Mouse (Mus musculus) embryonic facial prominence, embryonic 12.5 days (tissue): ENCODE data around the gene Pacs1. TPM values are rescaled to one million over a fixed set of nuclear protein-coding genes. Genes with fewer than 3 reads are reported as not detected.
"Not testable (repeated sequence)": the region's sequence is repeated elsewhere in the genome, so short reads cannot be mapped to it uniquely, and the experiment has no call there.

Experiments
- ATAC-seq: fragments of 200-750 bp; cut with Nextera tagmentation; 2 replicates; pipeline ENCODE4 v1.8.0; 2017; ENCODE audit not compliant: insufficient number of reproducible peaks, insufficient read depth, low FRiP score, low TSS enrichment
- H3K27ac ChIP-seq: fragments of 300-500 bp; sonication (generic); 2 replicates; pipeline ENCODE4 v1.5.1; 2016; ENCODE audit warnings: mild to moderate bottlenecking
- H3K27me3 ChIP-seq: fragments of 300-500 bp; sonication (generic); 2 replicates; pipeline ENCODE4 v1.6.1; 2016; ENCODE audit warnings: mild to moderate bottlenecking, moderate library complexity
- H3K36me3 ChIP-seq: fragments of 300-500 bp; sonication (generic); 2 replicates; pipeline ENCODE4 v1.6.1; 2016; ENCODE audit warnings: mild to moderate bottlenecking
- H3K4me1 ChIP-seq: fragments of 300-500 bp; sonication (generic); 2 replicates; pipeline ENCODE4 v1.6.1; 2016
- H3K4me2 ChIP-seq: fragments of 300-500 bp; sonication (generic); replicated peaks from 2 replicates; pipeline ENCODE4 v1.6.1; 2016; ENCODE audit warnings: mild to moderate bottlenecking, moderate library complexity
- H3K4me3 ChIP-seq: fragments of 300-500 bp; sonication (generic); 2 replicates; pipeline ENCODE4 v1.5.1; 2016; ENCODE audit warnings: mild to moderate bottlenecking
- H3K9ac ChIP-seq: fragments of 300-500 bp; sonication (generic); 2 replicates; pipeline ENCODE4 v1.6.1; 2016; ENCODE audit warnings: mild to moderate bottlenecking, moderate library complexity
- H3K9me3 ChIP-seq: fragments of 300-500 bp; sonication (generic); 2 replicates; pipeline ENCODE4 v1.6.1; 2016; ENCODE audit warnings: mild to moderate bottlenecking, moderate library complexity
- WGBS: fragments of 180-500 bp; shearing (Covaris S2); methylation state at CpG from one replicate; pipeline ENCODE4 v1.1.7; 2016; 5-methylcytosine and 5-hydroxymethylcytosine counted together
- polyA plus RNA-seq: library from polyadenylated mRNA; unstranded; fragments of >200 nt; fragmentation: Nextera tagmentation; extraction: Ambion mirVana; gene quantifications from 2 replicates; pipeline ENCODE4 v1.2.1, GENCODE M21; 2016

The Pacs1 gene
- polyA plus RNA-seq, 1 experiment from 2014 or later = 32.2 TPM

DNA sequence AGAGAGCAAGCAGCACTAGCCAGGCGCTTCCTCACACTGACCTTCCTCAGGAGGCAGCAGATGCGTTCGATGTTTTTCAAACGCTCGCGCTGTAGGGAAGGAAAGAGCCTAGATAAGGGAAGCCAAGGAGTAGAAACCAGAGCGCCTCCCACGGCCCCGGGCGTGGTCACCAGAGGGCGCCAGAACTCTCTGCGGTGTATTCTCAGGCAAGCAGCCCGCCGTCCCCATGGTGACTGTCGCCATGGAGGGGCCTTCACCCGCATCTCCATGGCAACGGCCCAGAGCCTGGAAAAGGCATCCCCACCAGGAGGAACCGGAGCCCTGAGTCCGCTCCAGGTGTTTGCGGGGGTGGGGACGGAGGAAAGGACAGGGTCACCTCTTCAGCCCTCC lies 178.7 kb downstream of the Pacs1 start:
- WGBS = 1% methylated on average over 21 of the region's 21 CpGs
- H3K27me3 ChIP-seq = no peaks in the 10 kb centered on the region
- H3K27ac ChIP-seq = no peak overlapping the region
- H3K36me3 ChIP-seq = peaks cover 37% of the 10 kb centered on the region
- peak; percentile 65 for ATAC-seq
- H3K4me3 ChIP-seq = 0 out of 2 replicates have a peak overlapping the region, but pooled peaks have one; percentile 2
- H3K4me2 ChIP-seq = peak overlapping the region; percentile 32
- peaks cover 51% of the 10 kb centered on the region for H3K4me1 ChIP-seq
- H3K9ac ChIP-seq = no peak overlapping the region
- H3K9me3 ChIP-seq = no peaks in the 10 kb centered on the region

DNA sequence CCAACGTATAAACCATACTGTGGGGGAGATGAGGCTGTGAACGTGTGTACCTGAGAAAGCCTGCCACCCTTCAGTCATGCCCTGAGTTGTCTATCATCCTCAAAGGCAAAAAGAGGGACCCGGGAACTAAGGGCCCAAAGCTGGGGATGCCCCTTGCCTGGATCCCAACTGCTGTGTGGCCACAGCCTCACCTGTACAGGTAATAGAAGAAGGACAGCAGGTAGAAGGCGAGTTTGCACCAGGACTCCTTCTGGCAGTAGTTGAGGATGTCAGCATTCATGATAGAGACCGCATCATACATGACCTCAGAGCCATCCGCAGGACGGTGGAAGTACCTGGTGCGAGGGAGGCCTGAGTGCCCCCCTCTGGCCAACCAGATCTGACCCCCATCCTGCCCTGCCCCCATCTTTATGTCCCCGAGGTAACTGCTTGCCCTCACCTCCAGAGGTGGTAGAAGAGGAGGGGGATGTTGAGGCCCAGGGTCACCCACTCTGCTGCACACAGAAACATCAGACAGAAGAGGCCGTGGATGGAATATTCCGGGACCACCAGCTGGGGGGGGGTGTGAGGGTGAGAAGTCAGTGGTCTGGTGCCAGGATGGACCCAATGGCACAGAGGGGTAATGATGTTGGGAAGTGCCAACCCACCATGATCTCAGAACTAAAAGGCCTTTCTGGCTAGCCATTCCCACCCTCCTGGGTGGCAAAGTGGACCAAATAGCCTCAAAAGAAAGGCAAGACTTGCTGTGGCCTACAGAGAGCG lies 179.3 kb downstream of the Pacs1 start:
- 74% methylated on average over 12 of the region's 12 CpGs for WGBS
- Histone ChIP-seq H3K4me3 (no peak overlapping the region), H3K4me2 (no peak overlapping the region; the same call in 1 of the 2 replicates), H3K9me3 (no peaks in the 10 kb centered on the region), H3K9ac (no peak overlapping the region), H3K27me3 (no peaks in the 10 kb centered on the region), H3K36me3 (peaks cover 35% of the 10 kb centered on the region), H3K4me1 (peaks cover 51% of the 10 kb centered on the region), H3K27ac (no peak overlapping the region)
- no peak for ATAC-seq

DNA sequence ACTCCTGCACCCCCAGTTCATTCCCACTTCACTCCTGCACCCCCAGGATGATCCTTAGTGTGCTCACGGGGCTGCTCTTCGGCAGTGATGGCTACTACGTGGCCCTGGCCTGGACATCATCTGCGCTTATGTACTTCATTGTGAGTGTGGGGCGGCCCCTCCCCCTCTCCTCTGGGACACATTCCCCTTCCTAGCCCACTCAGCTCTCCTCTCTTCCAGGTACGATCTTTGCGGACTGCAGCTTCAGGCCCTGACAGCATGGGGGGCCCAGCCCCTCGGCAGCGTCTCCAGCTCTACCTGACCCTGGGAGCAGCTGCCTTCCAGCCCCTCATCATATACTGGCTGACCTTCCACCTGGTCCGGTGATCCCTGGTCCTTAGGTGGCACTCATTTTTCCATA lies 180.8 kb downstream of the Pacs1 start:
- Histone ChIP-seq H3K9me3 (no peaks in the 10 kb centered on the region), H3K27me3 (no peaks in the 10 kb centered on the region), H3K4me1 (peaks cover 47% of the 10 kb centered on the region), H3K4me3 (no peak overlapping the region), H3K36me3 (peaks cover 35% of the 10 kb centered on the region), H3K9ac (no peak overlapping the region), H3K27ac (no peak overlapping the region), H3K4me2 (no peak overlapping the region)
- no peak for ATAC-seq
- 92% methylated on average over 10 of the region's 10 CpGs for WGBS

DNA sequence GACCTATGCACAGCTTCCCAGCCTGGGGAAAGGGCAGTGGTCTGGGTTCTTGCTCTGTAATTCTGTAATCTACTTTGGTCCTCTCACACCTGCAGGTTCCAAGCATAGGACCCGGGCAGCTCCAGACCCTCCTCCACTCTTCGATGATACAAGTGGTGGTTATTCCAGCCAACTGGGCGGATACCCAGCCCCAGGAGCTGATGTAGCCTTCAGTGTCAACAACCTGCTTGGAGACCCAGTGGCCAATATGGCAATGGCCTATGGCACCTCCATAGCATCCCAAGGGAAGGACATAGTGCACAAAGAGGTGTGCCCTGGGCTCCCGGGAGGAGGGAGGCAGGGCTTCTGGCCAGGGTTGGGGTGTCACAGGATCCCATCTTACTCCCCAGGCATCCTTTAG lies 183.6 kb downstream of the Pacs1 start:
- Histone ChIP-seq H3K9ac (peak overlapping the region; percentile 75), H3K27me3 (peaks cover 22% of the 10 kb centered on the region), H3K9me3 (no peaks in the 10 kb centered on the region), H3K36me3 (peaks cover 35% of the 10 kb centered on the region), H3K4me1 (peaks cover 29% of the 10 kb centered on the region), H3K4me2 (peak overlapping the region; percentile 77), H3K27ac (no peak overlapping the region), H3K4me3 (peak overlapping the region; percentile 79)
- WGBS = 90% methylated on average over 4 of the region's 4 CpGs
- no peak for ATAC-seq

DNA sequence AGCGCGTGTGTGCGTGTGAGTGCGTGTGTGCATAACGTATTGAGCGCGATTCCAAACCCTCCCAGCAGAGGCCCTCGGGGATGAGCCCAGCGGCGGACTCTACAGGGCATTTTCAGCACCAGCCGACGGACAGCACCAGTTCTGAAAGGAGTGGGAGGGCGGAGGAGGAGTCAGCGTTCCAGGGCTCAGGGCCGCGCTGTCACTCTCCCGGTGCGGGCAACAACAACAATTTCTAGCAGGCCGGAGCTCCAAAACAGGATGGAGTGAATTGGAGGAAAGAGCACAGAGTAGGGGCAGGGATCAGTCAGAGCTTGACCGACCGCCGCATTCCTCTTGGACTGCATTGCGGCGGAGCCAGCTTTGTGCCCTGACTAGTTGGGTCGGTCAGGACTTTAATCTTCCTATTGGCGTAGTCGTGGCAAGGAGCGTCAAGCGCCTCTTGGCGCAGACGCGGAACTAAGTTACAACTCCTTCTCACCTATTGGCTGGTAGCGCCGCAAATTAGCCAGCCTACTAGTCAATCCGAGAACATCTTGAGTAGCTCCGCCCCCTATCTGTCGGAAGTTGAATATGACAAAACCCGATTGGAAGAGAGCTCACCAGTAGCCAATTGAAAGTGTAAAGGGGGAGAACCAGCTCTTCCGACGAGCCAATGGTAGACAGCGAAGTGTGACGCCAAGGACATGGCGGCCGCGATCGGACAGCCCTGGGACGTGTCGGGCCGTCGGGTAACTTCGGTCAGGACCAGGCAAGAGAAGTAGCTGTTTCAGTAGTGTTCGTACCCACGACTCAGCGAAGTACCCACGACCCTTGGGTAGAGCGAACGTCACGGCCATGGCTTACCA lies 184.8 kb downstream of the Pacs1 start, which contains the start of gene Yif1a:
TSS of gene Yif1a (plus strand) at position 655 of the 845 bp plus-strand sequence.
- H3K36me3 ChIP-seq = peaks cover 27% of the 10 kb centered on the region
- H3K27me3 ChIP-seq = peaks cover 34% of the 10 kb centered on the region
- peak within 1 kb of the TSS; percentile 75 for H3K9ac ChIP-seq
- H3K4me2 ChIP-seq = peak within 1 kb of the TSS; percentile 77
- ATAC-seq = peak; percentile 94
- WGBS = under 1% methylated on average over 58 of the region's 58 CpGs
- no peaks in the 10 kb centered on the region for H3K9me3 ChIP-seq
- peaks cover 23% of the 10 kb centered on the region for H3K4me1 ChIP-seq
- peak within 1 kb of the TSS; percentile 65 for H3K27ac ChIP-seq
- H3K4me3 ChIP-seq = peak within 1 kb of the TSS; percentile 79

DNA sequence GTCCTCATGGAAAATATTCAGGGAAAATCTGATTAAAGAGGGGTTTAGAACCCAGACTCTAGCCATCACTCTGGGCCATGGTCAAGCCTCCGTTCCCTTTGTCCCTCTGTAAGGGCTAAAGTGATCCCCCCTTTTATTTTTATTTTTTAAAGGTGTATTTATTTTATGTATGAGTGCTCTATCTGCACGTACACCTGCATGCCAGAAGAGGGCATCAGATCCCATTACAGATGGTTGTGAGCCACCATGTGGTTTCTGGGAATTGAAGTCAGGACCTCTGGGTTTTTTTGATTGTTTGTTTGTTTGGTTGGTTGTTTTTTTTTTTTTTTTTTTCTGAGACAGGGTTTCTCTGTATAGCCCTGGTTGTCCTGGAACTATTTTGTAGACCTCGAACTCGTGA lies 186.4 kb downstream of the Pacs1 start:
- 43% methylated on average over 4 of the region's 4 CpGs for WGBS
- Histone ChIP-seq H3K4me1 (peaks cover 23% of the 10 kb centered on the region), H3K36me3 (peaks cover 13% of the 10 kb centered on the region), H3K27me3 (peaks cover 50% of the 10 kb centered on the region)
- not testable (repeated sequence) for H3K9me3 ChIP-seq, H3K27ac ChIP-seq, H3K4me3 ChIP-seq, H3K9ac ChIP-seq, ATAC-seq, H3K4me2 ChIP-seq

DNA sequence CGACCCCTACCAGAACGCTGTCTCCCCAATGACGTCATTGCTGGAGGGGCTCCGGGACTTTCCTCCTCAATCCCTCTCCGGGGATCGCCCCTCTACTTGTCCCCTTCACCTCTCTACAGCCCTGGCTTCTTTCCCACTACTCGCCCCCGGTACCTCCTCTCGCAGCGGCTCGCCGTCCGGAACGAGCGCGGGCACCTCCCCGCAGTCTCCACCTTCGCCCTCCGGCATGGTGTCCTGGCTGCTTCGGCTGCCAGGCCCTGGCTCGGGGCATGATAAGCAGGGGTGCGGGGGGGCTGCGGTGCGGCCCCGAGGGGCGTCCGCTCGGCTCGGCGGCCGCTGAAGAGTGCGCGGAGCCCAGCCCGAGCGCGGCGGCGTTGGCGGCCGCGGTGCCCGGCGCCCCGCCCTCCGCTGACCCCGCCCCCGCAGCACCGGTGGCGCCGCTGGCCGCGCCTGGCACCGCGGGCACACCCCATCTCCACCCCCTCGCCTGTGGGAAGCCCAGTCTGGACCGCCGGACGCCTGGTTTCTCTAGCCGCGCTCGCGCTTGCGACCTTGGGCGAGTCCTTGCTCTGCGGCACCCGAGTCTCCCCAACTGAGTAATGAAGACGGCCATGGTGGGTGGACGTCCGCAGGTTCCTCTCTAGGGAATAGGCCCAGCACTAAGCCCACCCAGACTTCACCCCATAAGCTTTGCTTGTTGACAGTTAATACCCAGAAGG lies 187.6 kb downstream of the Pacs1 start, which contains the start of gene Tmem151a:
TSS of gene Tmem151a (minus strand) at position 387 of the 719 bp plus-strand sequence.
- peak within 1 kb of the TSS; percentile 83 for H3K4me2 ChIP-seq
- peak within 1 kb of the TSS; percentile 45 for H3K4me3 ChIP-seq
- no peaks in the 10 kb centered on the region for H3K9me3 ChIP-seq
- H3K36me3 ChIP-seq = 0 out of 2 replicates have a peak, but pooled peaks cover under 1% of the 10 kb centered on the region
- H3K9ac ChIP-seq = peak within 1 kb of the TSS; percentile 50; the same call in 1 of the 2 replicates
- H3K27ac ChIP-seq = no peak within 1 kb of the TSS
- peaks cover 62% of the 10 kb centered on the region for H3K27me3 ChIP-seq
- H3K4me1 ChIP-seq = peaks cover 23% of the 10 kb centered on the region
- ATAC-seq = no peak
- under 1% methylated on average over 55 of the region's 69 CpGs for WGBS

DNA sequence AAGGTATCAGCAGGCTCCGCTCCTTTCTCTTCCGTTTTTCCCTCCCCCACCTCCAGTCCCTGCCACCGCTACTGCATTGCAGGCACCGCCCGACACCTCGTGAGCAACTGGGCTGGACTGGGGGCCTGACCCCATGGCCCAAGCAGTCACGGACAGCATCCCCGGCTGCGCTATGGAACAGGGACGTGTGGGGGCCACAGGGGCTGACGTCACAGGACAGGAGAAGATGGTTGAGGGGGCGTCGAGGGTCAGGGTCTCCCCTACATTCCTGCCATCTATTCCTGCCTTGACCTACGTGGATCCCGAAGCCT lies 188.1 kb downstream of the Pacs1 start:
- Histone ChIP-seq H3K4me2 (peak overlapping the region; percentile 83), H3K9ac (no peak overlapping the region), H3K4me3 (peak overlapping the region; percentile 45), H3K27ac (no peak overlapping the region), H3K36me3 (no peaks in the 10 kb centered on the region), H3K27me3 (peaks cover 67% of the 10 kb centered on the region), H3K4me1 (peaks cover 23% of the 10 kb centered on the region), H3K9me3 (no peaks in the 10 kb centered on the region)
- no peak for ATAC-seq
- 6% methylated on average over 15 of the region's 15 CpGs for WGBS

DNA sequence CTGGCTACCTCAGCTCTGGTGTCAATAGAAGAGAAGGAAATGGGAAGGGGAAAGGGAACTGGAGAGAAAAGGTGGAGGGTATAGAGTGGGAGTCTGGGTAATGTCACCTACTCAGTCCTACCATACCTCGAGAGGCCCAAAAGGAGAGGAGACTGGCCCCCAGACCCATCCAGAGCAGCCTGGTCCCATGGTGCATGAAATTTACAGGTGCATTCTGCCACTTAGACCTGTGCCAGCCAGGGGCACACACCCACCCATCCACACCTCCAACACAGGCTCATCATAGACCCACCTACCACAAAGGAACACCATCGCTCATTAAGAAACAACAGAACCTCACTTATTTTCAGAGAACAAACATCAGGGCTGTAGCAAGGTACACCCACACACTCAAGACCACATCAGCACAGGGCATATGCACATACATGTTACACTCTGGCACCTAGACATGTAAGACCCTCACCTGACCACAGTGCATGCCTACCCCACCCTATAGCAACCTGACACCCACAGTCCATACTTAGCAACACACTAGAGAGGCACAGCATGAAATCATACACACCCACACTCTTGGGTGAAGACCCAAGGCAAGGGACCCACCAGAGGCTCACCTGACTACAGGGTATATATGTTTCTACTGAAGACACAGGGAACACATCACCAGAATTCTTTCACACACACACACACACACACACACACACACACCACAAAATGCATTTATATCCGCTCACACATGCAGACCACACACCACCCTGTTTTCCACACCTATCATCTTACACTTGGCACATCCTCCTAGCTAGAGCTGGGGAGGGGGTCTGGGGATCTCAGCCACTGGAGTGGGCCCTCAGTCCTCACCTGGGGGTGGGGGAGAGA lies 188.7 kb downstream of the Pacs1 start:
- 74% methylated on average over 3 of the region's 3 CpGs for WGBS
- peak overlapping the region; percentile 45 for H3K4me3 ChIP-seq

More for the DNA sequence above, 188.7 kb downstream of the Pacs1 start:
- H3K4me1 ChIP-seq = peaks cover 20% of the 10 kb centered on the region
- H3K4me2 ChIP-seq = peak overlapping the region; percentile 83; the same call in 1 of the 2 replicates
- H3K9me3 ChIP-seq = no peaks in the 10 kb centered on the region
- H3K27me3 ChIP-seq = peaks cover 68% of the 10 kb centered on the region
- H3K9ac ChIP-seq = no peak overlapping the region
- H3K27ac ChIP-seq = no peak overlapping the region
- no peaks in the 10 kb centered on the region for H3K36me3 ChIP-seq
- no peak for ATAC-seq
